Mouse (Mus musculus) neural tube, embryonic 11.5 days (tissue): Measurements from ENCODE around the gene Lim2. TPM values are rescaled to one million over a fixed set of nuclear protein-coding genes. Genes with fewer than 3 reads are reported as not detected.

Experiments
- ATAC-seq: fragments of 200-750 bp; cut with Nextera tagmentation; 2 replicates; pipeline ENCODE4 v1.8.0; 2017; ENCODE audit warnings: moderate number of reproducible peaks, mild to moderate bottlenecking, moderate TSS enrichment, moderate library complexity; ENCODE audit not compliant: insufficient read depth, low FRiP score, low TSS enrichment
- DNase-seq: peaks from one replicate; pipeline ENCODE4 v3.0.0-alpha.2; 2015; ENCODE audit warnings: low spot score
- H3K27ac ChIP-seq: fragments of 300-500 bp; sonication (generic); 2 replicates; pipeline ENCODE4 v1.5.1; 2014; ENCODE audit warnings: low read depth, mild to moderate bottlenecking, low read length
- H3K27me3 ChIP-seq: fragments of 300-500 bp; sonication (generic); 2 replicates; pipeline ENCODE4 v1.6.1; 2014; ENCODE audit warnings: mild to moderate bottlenecking, low read length, mixed read lengths; ENCODE audit not compliant: control insufficient read depth, insufficient read depth
- H3K36me3 ChIP-seq: fragments of 300-500 bp; sonication (generic); 2 replicates; pipeline ENCODE4 v1.6.1; 2014; ENCODE audit warnings: mild to moderate bottlenecking, low read length, moderate library complexity, mixed read lengths; ENCODE audit not compliant: control insufficient read depth, insufficient read depth
- H3K4me1 ChIP-seq: fragments of 300-500 bp; sonication (generic); 2 replicates; pipeline ENCODE4 v1.6.1; 2014; ENCODE audit warnings: low read length, mixed read lengths; ENCODE audit not compliant: control insufficient read depth, insufficient read depth
- H3K4me2 ChIP-seq: fragments of 300-500 bp; sonication (generic); 2 replicates; pipeline ENCODE4 v1.6.1; 2014; ENCODE audit warnings: low read depth, mild to moderate bottlenecking, moderate library complexity
- H3K4me3 ChIP-seq: fragments of 300-500 bp; sonication (generic); 2 replicates; pipeline ENCODE4 v1.5.1; 2014; ENCODE audit warnings: low read depth, low read length
- H3K9ac ChIP-seq: fragments of 300-500 bp; sonication (generic); 2 replicates; pipeline ENCODE4 v1.6.1; 2014; ENCODE audit warnings: mild to moderate bottlenecking, low read length
- H3K9me3 ChIP-seq: fragments of 300-500 bp; sonication (generic); 2 replicates; pipeline ENCODE4 v1.6.1; 2016; ENCODE audit warnings: low read length; ENCODE audit not compliant: control insufficient read depth
- WGBS: fragments of 180-500 bp; shearing (Covaris S2); extraction: QIAGEN DNeasy Blood & Tissue Kit; methylation state at CpG from one replicate; pipeline ENCODE4 v1.1.7; 2014; 5-methylcytosine and 5-hydroxymethylcytosine counted together
- polyA plus RNA-seq: library from polyadenylated mRNA; unstranded; fragments of >200 nt; fragmentation: Nextera tagmentation; extraction: Ambion mirVana; gene quantifications from 2 replicates; pipeline ENCODE4 v1.2.1, GENCODE M21; 2014

The Lim2 gene
- polyA plus RNA-seq, 1 experiment from 2014 or later: not detected

DNA sequence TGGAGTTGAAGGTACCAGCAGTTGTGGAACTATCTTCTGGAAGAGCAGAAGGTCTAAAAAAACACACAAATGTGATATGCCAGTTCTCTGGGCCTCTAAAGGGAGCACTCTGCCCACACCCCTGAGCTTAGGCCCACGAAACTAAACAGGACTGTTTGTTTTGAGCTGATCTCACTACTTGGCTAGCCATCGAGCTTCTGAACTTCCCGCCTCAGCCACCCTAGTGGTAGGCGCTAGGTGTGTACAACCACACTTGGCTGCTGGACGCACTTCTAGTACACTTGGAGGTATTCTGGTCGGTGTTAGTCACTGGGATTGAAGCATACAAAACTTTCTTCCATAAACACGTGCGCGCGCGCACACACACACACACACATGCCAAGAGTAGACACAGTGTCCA lies 24.3 kb downstream of the Lim2 start:
- Histone ChIP-seq H3K4me1 (no peaks in the 10 kb centered on the region), H3K4me2 (no peak overlapping the region), H3K27ac (no peak overlapping the region), H3K9ac (no peak overlapping the region), H3K27me3 (no peaks in the 10 kb centered on the region), H3K9me3 (no peaks in the 10 kb centered on the region), H3K36me3 (peaks cover 4% of the 10 kb centered on the region), H3K4me3 (no peak overlapping the region)
- no peak for ATAC-seq
- 93% methylated on average over 11 of the region's 11 CpGs for WGBS
- DNase-seq: no peak

DNA sequence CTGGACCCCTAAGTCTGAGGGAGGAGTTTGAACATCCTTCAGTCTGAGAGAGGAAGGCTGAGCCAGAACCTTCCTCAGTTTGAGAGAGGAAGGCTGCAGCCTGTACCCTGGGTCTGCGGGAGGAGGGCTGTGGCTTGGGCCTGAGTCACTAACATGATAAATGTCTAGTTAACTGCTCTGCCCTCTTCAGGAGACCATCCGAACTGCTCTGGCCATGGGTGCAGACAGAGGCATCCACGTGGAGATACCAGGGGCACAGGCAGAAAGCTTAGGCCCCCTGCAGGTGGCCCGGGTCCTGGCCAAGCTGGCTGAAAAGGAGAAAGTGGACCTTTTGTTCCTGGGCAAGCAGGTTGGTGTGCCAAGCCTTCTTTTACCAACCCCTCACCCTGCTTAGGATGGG lies 25.1 kb downstream of the Lim2 start:
- no peak for DNase-seq
- H3K9ac ChIP-seq: no peak overlapping the region
- H3K27ac ChIP-seq: no peak overlapping the region
- H3K4me1 ChIP-seq: no peaks in the 10 kb centered on the region
- no peak overlapping the region for H3K4me3 ChIP-seq
- H3K4me2 ChIP-seq: no peak overlapping the region
- ATAC-seq: no peak
- WGBS: 44% methylated on average over 4 of the region's 4 CpGs
- H3K36me3 ChIP-seq: peaks cover 6% of the 10 kb centered on the region
- H3K9me3 ChIP-seq: no peaks in the 10 kb centered on the region
- no peaks in the 10 kb centered on the region for H3K27me3 ChIP-seq

DNA sequence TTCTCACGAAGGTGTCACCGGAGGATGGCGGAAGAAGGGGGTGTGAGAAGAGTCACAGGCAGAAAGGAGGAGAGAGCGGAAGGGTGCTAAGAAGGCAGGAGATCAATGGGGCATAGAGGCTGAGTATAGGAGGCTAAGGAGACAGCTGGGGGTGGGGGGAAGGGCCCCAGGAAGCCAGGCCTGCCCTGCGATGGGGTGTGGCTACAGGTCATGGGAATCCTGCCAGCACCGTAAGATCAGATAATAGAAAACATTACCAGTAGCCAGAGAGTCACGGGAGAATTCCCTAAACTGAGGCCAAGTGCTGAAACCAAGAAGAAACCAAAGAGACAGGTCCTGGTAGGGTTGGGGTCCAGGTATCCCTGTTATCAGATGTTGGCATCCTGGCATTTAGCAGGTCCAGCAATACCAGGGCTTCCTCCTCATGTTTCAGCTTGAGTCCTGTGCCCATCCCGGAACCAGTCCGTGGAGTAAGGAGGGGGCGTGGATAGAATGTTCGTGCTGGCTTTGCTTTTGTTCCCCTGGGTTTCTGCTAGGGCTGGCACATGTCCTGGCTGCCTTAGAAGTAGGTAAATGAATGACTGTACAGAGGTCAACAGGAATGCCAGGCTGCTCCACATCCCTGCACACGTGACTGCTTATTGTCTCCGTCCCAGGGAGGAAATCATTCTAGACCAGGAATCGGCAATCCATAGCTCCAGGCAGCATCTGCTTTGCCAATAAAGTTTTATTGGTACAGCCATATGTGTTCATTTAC lies 26.3 kb downstream of the Lim2 start:
- ATAC-seq (no peak), DNase-seq (no peak)
- Histone ChIP-seq H3K4me1 (no peaks in the 10 kb centered on the region), H3K36me3 (peaks cover 6% of the 10 kb centered on the region), H3K27me3 (no peaks in the 10 kb centered on the region), H3K9me3 (no peaks in the 10 kb centered on the region), H3K9ac (no peak overlapping the region), H3K27ac (no peak overlapping the region), H3K4me3 (no peak overlapping the region), H3K4me2 (no peak overlapping the region)
- 91% methylated on average over 14 of the region's 14 CpGs for WGBS

DNA sequence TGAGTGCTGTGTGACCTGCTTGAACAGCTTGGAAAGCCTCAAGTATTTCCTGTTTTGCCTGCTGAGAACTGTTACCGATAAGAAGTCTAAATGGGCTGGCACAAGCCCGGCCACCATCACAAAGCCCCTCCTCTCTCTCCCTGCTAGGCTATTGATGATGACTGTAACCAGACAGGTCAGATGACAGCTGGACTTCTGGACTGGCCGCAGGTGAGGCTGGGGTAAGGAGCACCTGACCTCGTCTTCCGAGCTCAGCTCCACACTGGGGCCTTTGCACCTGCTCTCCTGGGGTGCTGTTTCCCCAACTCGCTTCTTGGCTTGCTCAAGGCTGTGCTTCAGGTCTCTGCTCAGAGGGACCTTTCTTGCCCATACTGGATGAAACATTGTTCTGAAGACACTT lies 26.9 kb downstream of the Lim2 start:
- no peak for DNase-seq
- no peaks in the 10 kb centered on the region for H3K4me1 ChIP-seq
- no peaks in the 10 kb centered on the region for H3K9me3 ChIP-seq
- ATAC-seq: no peak
- H3K36me3 ChIP-seq: peaks cover 6% of the 10 kb centered on the region
- H3K4me3 ChIP-seq: no peak overlapping the region
- H3K4me2 ChIP-seq: no peak overlapping the region
- H3K27ac ChIP-seq: no peak overlapping the region
- H3K27me3 ChIP-seq: no peaks in the 10 kb centered on the region
- WGBS: 94% methylated on average over 6 of the region's 6 CpGs
- no peak overlapping the region for H3K9ac ChIP-seq

DNA sequence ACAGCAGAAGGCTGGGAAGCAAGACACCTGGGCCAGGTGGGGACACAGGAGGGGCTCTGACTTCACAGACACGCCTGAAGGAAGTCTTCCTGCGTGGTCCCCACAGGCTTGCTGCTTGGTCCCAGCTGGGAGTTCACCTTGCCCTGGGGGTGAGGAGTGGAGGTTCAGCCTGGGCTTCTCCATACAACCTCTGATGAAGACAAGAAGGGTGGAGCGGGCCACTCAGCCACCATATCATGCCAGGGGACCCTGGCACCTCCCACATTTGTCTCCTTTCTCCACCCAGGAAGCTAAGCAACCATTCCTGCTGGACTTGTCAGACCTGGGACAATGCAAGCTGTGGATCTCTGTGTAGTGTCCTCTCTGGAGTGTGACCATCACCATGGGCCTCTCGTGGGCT lies 35.4 kb downstream of the Lim2 start, which contains the start of gene Vsig10l:
Gene Vsig10l, plus strand, starts transcription at position 301 of the 400 bp plus-strand sequence.
- ATAC-seq (no peak), DNase-seq (no peak)
- Histone ChIP-seq H3K27me3 (peaks cover 7% of the 10 kb centered on the region; the same call in 1 of the 2 replicates), H3K4me3 (no peak within 1 kb of the TSS), H3K4me1 (no peaks in the 10 kb centered on the region), H3K9me3 (no peaks in the 10 kb centered on the region), H3K9ac (no peak within 1 kb of the TSS), H3K4me2 (no peak within 1 kb of the TSS), H3K27ac (no peak within 1 kb of the TSS), H3K36me3 (no peaks in the 10 kb centered on the region)
- 69% methylated on average over 4 of the region's 4 CpGs for WGBS

DNA sequence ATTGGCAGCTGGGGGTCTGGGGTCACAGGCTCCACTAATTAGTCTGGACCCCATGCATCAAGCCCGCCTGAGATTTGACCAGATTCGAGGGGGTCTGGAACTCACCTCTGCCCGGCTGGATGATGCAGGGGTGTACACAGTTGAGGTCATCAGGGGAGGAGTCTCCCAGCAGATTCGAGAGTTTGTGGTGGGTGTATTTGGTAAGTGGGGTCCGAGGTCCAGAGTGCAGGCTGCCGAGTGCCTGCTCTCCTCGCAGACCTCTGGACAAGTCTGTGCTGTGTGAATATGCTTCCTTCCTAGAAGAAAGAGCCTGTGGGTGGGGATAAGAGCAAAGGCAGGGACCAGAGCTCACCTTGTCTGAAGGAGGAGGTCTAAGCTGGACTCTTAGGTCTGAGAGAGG lies 36.5 kb downstream of the Lim2 start:
- Histone ChIP-seq H3K9me3 (no peaks in the 10 kb centered on the region), H3K36me3 (no peaks in the 10 kb centered on the region), H3K9ac (no peak overlapping the region), H3K4me2 (no peak overlapping the region), H3K4me3 (no peak overlapping the region), H3K27ac (no peak overlapping the region), H3K4me1 (no peaks in the 10 kb centered on the region), H3K27me3 (peaks cover 7% of the 10 kb centered on the region; the same call in 1 of the 2 replicates)
- DNase-seq (no peak), ATAC-seq (no peak)
- WGBS: 87% methylated on average over 7 of the region's 7 CpGs

DNA sequence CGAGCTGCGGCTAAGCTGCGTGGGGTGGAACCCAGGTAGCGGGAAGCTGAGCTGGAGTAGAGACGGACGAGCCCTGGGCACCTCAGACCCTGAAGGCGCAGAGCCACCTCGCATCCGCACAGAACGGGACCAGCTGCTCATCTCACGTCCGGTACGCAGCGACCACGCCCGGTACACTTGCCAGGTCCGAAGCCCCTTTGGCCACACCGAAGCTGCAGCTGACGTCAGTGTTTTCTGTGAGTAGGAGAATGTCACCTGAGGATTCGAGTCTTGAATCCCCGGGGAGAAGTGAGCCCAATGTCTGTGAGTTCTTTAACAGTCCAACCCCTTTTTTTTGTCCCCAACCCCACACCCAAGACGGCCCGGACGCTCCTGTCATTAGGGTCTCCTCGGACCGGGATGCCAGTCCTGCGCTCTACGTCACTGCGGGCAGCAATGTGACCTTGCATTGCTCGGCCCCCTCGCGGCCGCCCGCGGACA lies 37.4 kb downstream of the Lim2 start:
- ATAC-seq: peak; percentile 73; the same call in 1 of the 2 replicates
- 8% methylated on average over 35 of the region's 35 CpGs for WGBS
- H3K4me3 ChIP-seq: peak overlapping the region; percentile 37
- 0 out of 2 replicates have a peak overlapping the region, but pooled peaks have one; percentile 15 for H3K9ac ChIP-seq
- H3K36me3 ChIP-seq: no peaks in the 10 kb centered on the region
- H3K9me3 ChIP-seq: no peaks in the 10 kb centered on the region
- DNase-seq: peak; percentile 73
- no peaks in the 10 kb centered on the region for H3K4me1 ChIP-seq
- no peak overlapping the region for H3K27ac ChIP-seq
- H3K27me3 ChIP-seq: peaks cover 7% of the 10 kb centered on the region; the same call in 1 of the 2 replicates
- H3K4me2 ChIP-seq: peak overlapping the region; percentile 65

DNA sequence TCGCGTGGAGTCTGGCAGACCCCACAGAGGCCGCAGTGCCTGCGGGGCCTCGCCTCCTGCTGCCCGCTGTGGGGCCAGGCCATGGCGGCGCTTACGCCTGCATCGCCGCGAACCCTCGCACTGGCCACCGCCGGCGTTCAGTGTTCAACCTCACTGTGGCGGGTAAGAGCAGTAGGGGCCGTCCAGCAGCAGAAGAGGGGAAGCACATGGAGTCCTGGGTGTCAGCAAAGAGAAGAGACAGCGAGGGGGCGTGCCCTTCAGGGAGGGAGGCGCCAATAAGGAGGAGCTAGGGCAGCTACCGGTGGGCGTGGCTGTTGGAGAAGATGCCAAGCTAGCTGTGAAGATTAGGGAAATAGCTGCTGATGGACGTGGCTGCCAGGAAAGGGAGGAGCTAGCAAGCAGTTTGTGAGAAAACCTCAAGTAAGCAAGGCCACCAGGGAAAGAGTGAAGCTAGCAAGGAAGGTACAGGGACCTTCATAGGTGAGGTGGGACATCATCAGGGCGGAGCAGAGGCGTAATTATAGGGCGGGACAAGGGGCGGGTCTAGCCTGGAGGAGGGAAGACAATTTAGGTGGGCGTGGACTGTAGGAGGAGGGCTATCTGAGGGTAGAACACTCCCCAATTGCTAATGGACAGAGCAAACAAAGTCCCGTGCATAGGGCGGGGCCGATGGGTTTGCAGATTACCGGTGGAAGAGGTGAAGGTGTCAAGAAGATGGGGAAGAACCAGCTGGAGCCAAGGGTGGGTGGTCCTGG lies 38.1 kb downstream of the Lim2 start:
- H3K4me1 ChIP-seq: no peaks in the 10 kb centered on the region
- peak overlapping the region; percentile 37 for H3K4me3 ChIP-seq
- ATAC-seq: peak; percentile 83
- peak overlapping the region; percentile 15; the same call in 1 of the 2 replicates for H3K9ac ChIP-seq
- H3K27ac ChIP-seq: no peak overlapping the region
- H3K9me3 ChIP-seq: no peaks in the 10 kb centered on the region
- peaks cover 7% of the 10 kb centered on the region; the same call in 1 of the 2 replicates for H3K27me3 ChIP-seq
- H3K4me2 ChIP-seq: peak overlapping the region; percentile 65
- WGBS: under 1% methylated on average over 33 of the region's 33 CpGs
- no peaks in the 10 kb centered on the region for H3K36me3 ChIP-seq
- DNase-seq: peak; percentile 85
